Comparison of ENCODE assay signal across 10 mouse cellular contexts in the genomic region with DNA sequence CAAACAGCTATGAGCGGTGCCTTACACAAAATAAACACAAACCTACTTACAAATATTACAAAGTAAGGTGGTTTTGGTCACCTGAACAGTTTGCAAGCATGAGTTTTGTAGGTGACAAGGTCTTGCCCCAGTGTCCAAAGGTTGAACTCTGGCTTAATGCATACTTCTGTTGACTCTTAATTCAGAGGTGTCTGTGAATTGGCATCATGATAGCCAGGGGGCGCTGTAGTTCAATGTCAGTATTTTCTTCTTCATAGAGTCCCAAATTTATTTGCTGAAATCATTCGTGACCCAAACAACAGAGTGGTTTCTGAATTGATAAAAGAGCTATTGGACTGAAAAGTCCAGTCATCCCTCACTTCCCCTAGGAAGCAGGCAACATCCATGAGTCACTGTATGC. TPM values are rescaled to one million over a fixed set of nuclear protein-coding genes. Genes with fewer than 3 reads are reported as not detected.
DNase-seq lines count a peak whose midpoint lies in the region; ATAC-seq lines count a peak whose summit lies in the region.
"Had no signal": no experiment of that assay in that cellular context is flagged by ENCODE, and none has a peak within 500 bp of the region (broad histone marks: within the 10 kb centered on the region; RNA-seq: fewer than 3 reads in every experiment).

No protein-coding gene starts in this region.

- WGBS in hindbrain, embryonic 10.5 days = 36% methylated on average over 3 of the region's 3 CpGs
- 37% methylated on average over 3 of the region's 3 CpGs for WGBS in hindbrain, embryonic 13.5 days
- 39% methylated on average over 3 of the region's 3 CpGs for WGBS in heart, embryonic 10.5 days

- no peaks in the 10 kb centered on the region for H3K9me3 ChIP-seq in hindbrain, embryonic 10.5 days
- no peaks in the 10 kb centered on the region for H3K9me3 ChIP-seq in hindbrain, embryonic 13.5 days
- H3K9me3 ChIP-seq in heart, embryonic 10.5 days = no peaks in the 10 kb centered on the region
- H3K9me3 ChIP-seq: limb, embryonic 15.5 days had no signal

- H3K4me3 ChIP-seq in hindbrain, embryonic 10.5 days = no peak overlapping the region
- H3K4me3 ChIP-seq in hindbrain, embryonic 13.5 days = no peak overlapping the region
- H3K4me3 ChIP-seq in heart, embryonic 10.5 days = no peak overlapping the region
- H3K4me3 ChIP-seq: limb, embryonic 15.5 days had no signal

- no peaks in the 10 kb centered on the region for H3K27me3 ChIP-seq in hindbrain, embryonic 10.5 days (ENCODE audit: insufficient read depth, poor library complexity, severe bottlenecking)
- no peaks in the 10 kb centered on the region for H3K27me3 ChIP-seq in hindbrain, embryonic 13.5 days
- H3K27me3 ChIP-seq in heart, embryonic 10.5 days (ENCODE audit: insufficient read depth, poor library complexity, severe bottlenecking) = no peaks in the 10 kb centered on the region
- H3K27me3 ChIP-seq: limb, embryonic 15.5 days had no signal

- DNase-seq in hindbrain, embryonic 10.5 days (ENCODE audit: low spot score) = peak; percentile 35
- peak; percentile 86 for DNase-seq in NIH3T3 (ENCODE audit: low read depth)
- peak; percentile 44 for DNase-seq in cerebellum, adult 9-11 months
- peak; percentile 76 for DNase-seq in heart, embryonic 10.5 days (ENCODE audit: low spot score)
- peak; percentile 68 to 85 for DNase-seq in left cerebral cortex, adult 18-20 months (ENCODE audit: low spot score in 2 of 2)
- peak; percentile 84 for DNase-seq in naive thymus-derived CD4-positive, alpha-beta T cell, adult 2 months (ENCODE audit: low read depth)
- DNase-seq in thymus, adult 18-20 months = peak; percentile 13 to 16

- H3K27ac ChIP-seq in hindbrain, embryonic 10.5 days = no peak overlapping the region
- H3K27ac ChIP-seq in hindbrain, embryonic 13.5 days = no peak overlapping the region
- no peak overlapping the region for H3K27ac ChIP-seq in heart, embryonic 10.5 days
- H3K27ac ChIP-seq: limb, embryonic 15.5 days had no signal

- no peak overlapping the region for H3K9ac ChIP-seq in hindbrain, embryonic 13.5 days
- H3K9ac ChIP-seq: limb, embryonic 15.5 days had no signal

- H3K4me2 ChIP-seq in hindbrain, embryonic 13.5 days = no peak overlapping the region
- H3K4me2 ChIP-seq: limb, embryonic 15.5 days had no signal

- ATAC-seq in hindbrain, embryonic 13.5 days (ENCODE audit: low FRiP score) = no peak

- H3K4me1 ChIP-seq in hindbrain, embryonic 10.5 days (replicated peaks) = no peaks in the 10 kb centered on the region
- no peaks in the 10 kb centered on the region for H3K4me1 ChIP-seq in hindbrain, embryonic 13.5 days (replicated peaks)
- H3K4me1 ChIP-seq in heart, embryonic 10.5 days = peaks cover 16% of the 10 kb centered on the region; the same call in 1 of the 2 replicates
- H3K4me1 ChIP-seq: limb, embryonic 15.5 days had no signal

- no peaks in the 10 kb centered on the region for H3K36me3 ChIP-seq in hindbrain, embryonic 10.5 days
- no peaks in the 10 kb centered on the region for H3K36me3 ChIP-seq in hindbrain, embryonic 13.5 days
- no peaks in the 10 kb centered on the region for H3K36me3 ChIP-seq in heart, embryonic 10.5 days
- H3K36me3 ChIP-seq: limb, embryonic 15.5 days had no signal

RNA-seq across cellular contexts. Expression of a gene that starts 50.2 kb away (rescaled TPM):
- polyA plus RNA-seq in hindbrain, embryonic 10.5 days (2016; fragmentation: Nextera tagmentation; extraction: Ambion mirVana) = 0.09 and 0.10 TPM in 2 replicates
- polyA plus RNA-seq in hindbrain, embryonic 13.5 days (2015; fragmentation: Nextera tagmentation; extraction: Ambion mirVana) = 0.17 and 0.57 TPM in 2 replicates
- 1.0 and 4.2 TPM in 2 replicates for polyA plus RNA-seq in heart, embryonic 10.5 days (2016; fragmentation: Nextera tagmentation; extraction: Ambion mirVana)
- 1 to 10 TPM; 3.0 to 4.3 TPM for total RNA-seq in left cerebral cortex, adult 18-20 months (2021)

RNA-seq across cellular contexts. Expression of a gene that starts 54.1 kb away (rescaled TPM):
- 0.16 and 0.41 TPM in 2 replicates for polyA plus RNA-seq in hindbrain, embryonic 10.5 days (2016; fragmentation: Nextera tagmentation; extraction: Ambion mirVana)
- polyA plus RNA-seq in hindbrain, embryonic 13.5 days (2015; fragmentation: Nextera tagmentation; extraction: Ambion mirVana) = 1.6 and 2.1 TPM in 2 replicates
- polyA plus RNA-seq in heart, embryonic 10.5 days (2016; fragmentation: Nextera tagmentation; extraction: Ambion mirVana) = not detected in 2 replicates
- total RNA-seq in left cerebral cortex, adult 18-20 months (2021) = 1 to 10 TPM; 2.2 to 3.8 TPM
- total RNA-seq: adrenal gland, postnatal 4 days had no signal
- polyA plus RNA-seq: limb, embryonic 15.5 days had no signal

Comparison
In these comparisons a context has a peak if more than half of its experiments do, and no peak if none do; other contexts are left out.
1. DNase-seq: peak in every context shown above with its lines; median percentile 86 in NIH3T3; 84 in naive thymus-derived CD4-positive, alpha-beta T cell, adult 2 months; 76 in left cerebral cortex, adult 18-20 months; 76 in heart, embryonic 10.5 days; 44 in cerebellum, adult 9-11 months; 35 in hindbrain, embryonic 10.5 days; 14 in thymus, adult 18-20 months.